Mouse (Mus musculus): ENCODE results near the gene Ap1m2.

The Ap1m2 gene

DNA sequence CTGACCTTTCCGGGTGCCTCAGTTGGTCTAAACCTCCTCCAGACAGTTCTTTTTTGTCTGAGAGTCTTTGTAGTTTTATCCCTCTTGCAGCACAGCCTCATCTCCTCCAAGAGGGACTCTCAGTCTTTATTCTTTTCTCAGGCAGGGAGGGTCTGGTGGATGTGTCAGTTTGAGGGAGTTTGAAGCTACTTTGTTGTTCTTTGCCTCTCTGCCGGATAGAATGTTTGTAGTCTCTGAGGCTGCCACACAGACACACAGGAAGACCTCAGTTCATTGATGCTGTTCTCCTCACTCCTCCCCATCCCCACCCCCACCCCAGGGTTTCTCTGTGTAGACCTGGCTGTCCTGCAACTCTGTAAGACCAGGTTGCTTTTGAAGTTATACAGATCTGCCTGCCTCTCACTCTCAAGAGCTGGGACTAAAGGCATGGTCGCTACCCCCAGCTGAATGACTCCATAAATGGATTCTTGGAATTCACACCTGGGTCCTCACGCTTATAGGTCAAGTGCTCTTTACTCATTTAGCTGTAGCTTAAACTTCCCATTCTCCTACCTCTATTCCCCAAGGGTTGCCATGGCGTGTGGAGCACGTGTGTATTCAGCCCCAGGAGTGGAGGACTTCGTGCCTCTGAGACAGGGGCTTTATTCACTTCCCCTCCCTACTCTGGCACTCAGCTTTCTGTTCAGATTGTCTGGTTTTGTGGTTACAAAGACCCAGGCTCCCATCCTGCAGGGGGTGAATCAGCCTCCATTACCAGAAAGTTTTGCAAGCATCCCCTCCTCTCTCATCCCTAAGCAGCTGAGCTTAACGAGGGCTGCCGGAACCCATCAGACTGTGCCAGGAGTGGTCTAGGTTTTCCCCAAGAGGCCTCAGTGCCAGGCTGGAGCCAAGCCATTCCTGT lies 20.3 kb upstream of the Ap1m2 start:
- ChIA-PET POLR2A (interaction anchor here in 3 of 4 experiments (0.5 to 2.1 kb wide), 15 partner anchors 10 to 681 kb away, joined by 3 to 13 read pairs (median 4); partner anchors contain the start of genes Cdkn2d (in 2 of the 3), Dnm2 (in 2 of the 3) and Pin1 (in 1 of the 3)), CTCF (interaction anchor here in 3 of 4 experiments (0.5 to 4.3 kb wide), 4 partner anchors 19 to 34 kb away, joined by 3 to 16 read pairs (median 8); partner anchors contain the start of gene Ap1m2 (in 1 of the 3))

DNA sequence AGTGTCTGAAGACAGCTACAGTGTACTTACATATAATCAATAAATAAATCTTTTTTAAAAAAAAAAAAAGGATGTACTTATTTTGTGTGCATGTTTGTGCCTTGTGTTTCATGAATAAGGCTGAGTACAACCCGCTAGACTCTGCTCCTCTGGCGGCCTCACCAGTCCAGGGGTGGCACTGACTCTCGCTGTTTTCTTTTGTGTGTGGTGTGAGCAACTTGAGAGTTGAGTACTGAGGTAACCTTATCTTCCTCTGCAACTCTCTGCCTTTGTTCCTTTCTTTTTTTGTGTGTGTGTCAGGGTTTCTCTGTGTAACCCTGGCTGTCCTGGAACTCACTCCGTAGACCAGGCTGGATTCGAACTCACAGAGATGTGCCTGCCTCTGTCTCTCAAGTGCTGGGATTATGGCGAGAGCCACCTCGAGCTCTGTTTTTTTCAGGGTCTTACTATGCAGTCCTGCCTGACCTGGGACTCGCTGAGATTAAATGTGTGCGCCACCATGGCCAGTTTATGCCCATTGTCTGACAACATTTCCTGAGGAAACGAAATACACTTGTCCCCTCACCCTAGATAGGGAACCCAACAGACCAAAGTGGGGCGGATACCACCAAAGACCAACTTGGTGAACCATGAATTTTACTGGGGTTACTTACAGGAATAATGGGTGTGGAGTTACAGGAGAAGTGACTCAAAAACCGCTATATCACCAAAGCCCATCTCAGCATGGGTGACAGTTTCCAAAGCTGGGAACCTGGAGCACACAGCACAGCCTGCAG lies 19.4 kb upstream of the Ap1m2 start:
- CTCF ChIA-PET = interaction anchor here (0.7 to 4.3 kb wide), 11 partner anchors 18 to 126 kb away, joined by 3 to 16 read pairs (median 7); partner anchors contain the start of gene Ap1m2 (in 1 of the 4)
- POLR2A ChIA-PET = interaction anchor here in 3 of 4 experiments (0.6 to 2.1 kb wide), 12 partner anchors 9 to 127 kb away, joined by 3 to 13 read pairs (median 4); partner anchors contain the start of genes Cdkn2d (in 1 of the 3), Dnm2 (in 1 of the 3) and Kri1 (in 1 of the 3)

GRCm38 (mm10) chr9:21329699-21330289 lies 17.7 kb upstream of the Ap1m2 start:
- POLR2A ChIA-PET = interaction anchor here in 3 of 4 experiments (0.7 to 1.9 kb wide), 20 partner anchors 9 to 394 kb away, joined by 3 to 9 read pairs (median 4); partner anchors contain the start of genes Slc44a2 (in 2 of the 3), Ap1m2 (in 1 of the 3), Cdkn2d (in 1 of the 3) and Kri1 (in 1 of the 3)

DNA sequence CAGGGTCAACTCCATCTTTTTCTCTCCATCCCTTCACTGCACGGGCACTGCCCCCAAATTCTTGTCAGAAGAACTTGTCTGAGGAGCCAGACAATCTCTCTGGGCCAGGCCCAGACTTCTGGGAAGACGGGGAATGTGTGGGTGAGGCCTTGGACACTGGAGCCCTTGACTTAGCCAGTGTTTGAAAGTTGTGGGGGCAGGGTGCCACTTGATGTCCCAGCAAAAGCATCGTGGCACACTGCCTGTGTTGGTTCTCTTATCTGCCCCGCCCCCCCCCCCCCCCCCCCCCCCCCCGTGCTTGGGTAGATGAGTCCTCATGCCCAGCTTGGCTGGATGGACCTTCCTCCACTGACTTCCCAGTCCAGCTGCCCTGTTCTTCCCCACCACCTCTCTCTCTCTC lies 16.9 kb upstream of the Ap1m2 start:
- CTCF ChIA-PET = interaction anchor here in 1 of 4 experiments (1.2 kb wide), 1 partner anchor 10 kb away, joined by 3 read pairs; no protein-coding TSS in a partner anchor
- POLR2A ChIA-PET = interaction anchor here in 3 of 4 experiments (0.6 to 1.8 kb wide), 5 partner anchors 8 to 48 kb away, joined by 3 to 9 read pairs (median 4); partner anchors contain the start of gene Slc44a2 (in 1 of the 3)

More at GRCm38 (mm10) chr9:21329699-21330289, 17.7 kb upstream of the Ap1m2 start:
- CTCF ChIA-PET = interaction anchor here (0.6 to 2.1 kb wide), 13 partner anchors 9 to 1074 kb away, joined by 3 to 13 read pairs (median 7); partner anchors contain the start of gene Ap1m2 (in 2 of the 4)

DNA sequence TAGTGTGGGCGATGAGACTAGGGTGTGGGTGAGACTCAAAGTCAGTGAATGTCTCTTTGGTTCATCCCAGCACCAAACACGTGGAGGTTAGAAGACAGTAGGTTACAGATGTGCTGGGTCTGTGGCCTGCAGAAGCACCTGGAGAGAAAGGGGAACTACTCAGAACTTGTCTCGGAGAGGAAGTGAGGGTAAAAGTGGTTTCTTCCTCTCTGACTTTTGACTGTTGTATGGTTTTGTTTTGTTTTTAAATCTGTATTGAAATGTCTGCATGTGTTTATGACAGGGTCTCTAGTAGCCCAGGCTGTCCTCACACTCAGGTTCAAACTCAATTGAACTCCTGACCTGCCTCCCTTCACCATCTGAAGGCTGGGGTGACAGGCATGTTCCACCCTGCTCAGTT lies 15.9 kb upstream of the Ap1m2 start:
- CTCF ChIA-PET = no interaction called here
- POLR2A ChIA-PET = interaction anchor here in 3 of 4 experiments (0.6 to 1.8 kb wide), 3 partner anchors 10 to 772 kb away, joined by 3 to 6 read pairs (median 4); no protein-coding TSS in a partner anchor

- CTCF ChIA-PET = no interaction called here
- POLR2A ChIA-PET = interaction anchor here in 3 of 4 experiments (0.6 to 1.8 kb wide), 3 partner anchors 10 to 772 kb away, joined by 3 to 6 read pairs (median 4); no protein-coding TSS in a partner anchor
Observed at GRCm38 (mm10) chr9:21327569-21327968, 15.4 kb upstream of the Ap1m2 start.

DNA sequence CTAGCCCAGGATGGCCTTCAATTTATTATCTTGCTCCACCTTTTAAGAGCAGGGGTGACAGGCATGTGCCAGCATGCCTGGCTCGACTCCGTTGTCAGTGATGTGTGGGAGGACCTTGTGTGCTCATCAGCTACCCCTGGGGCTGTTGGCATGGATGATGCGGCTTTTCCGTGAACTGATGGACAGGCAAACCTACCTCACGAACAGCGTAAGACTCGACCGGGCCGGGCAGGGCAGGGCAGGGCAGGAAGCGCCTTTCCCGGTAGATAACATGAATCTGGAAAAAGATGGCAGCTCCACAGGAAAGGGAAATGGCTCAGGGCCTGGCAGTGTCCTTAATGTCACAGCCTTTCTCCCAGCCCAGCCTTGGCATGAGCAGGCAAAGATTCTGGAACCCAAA lies 12.1 kb upstream of the Ap1m2 start:
- CTCF ChIA-PET = interaction anchor here in 2 of 4 experiments (1.0 to 1.2 kb wide), 2 partner anchors 33 kb away, joined by 3 to 6 read pairs; no protein-coding TSS in a partner anchor
- POLR2A ChIA-PET = interaction anchor here in 1 of 4 experiments (0.7 to 1.8 kb wide), 6 partner anchors 11 to 400 kb away, joined by 3 to 7 read pairs (median 4); partner anchors contain the start of gene Cdkn2d

- CTCF ChIA-PET = interaction anchor here (0.6 to 1.2 kb wide), 12 partner anchors 10 to 437 kb away, joined by 3 to 13 read pairs (median 4); partner anchors contain the start of genes Cdkn2d (in 1 of the 4) and Spc24 (in 1 of the 4)
- POLR2A ChIA-PET = interaction anchor here in 2 of 4 experiments (0.6 to 3.2 kb wide), 9 partner anchors 9 to 133 kb away, joined by 3 to 13 read pairs (median 6); partner anchors contain the start of gene Cdkn2d (in 2 of the 2)
Observed at GRCm38 (mm10) chr9:21322917-21323297, 10.8 kb upstream of the Ap1m2 start.

- ChIA-PET POLR2A (interaction anchor here in 2 of 4 experiments (1.1 to 3.2 kb wide), 10 partner anchors 10 to 140 kb away, joined by 3 to 13 read pairs (median 6); partner anchors contain the start of genes Cdkn2d (in 2 of the 2) and Kri1 (in 1 of the 2)), CTCF (interaction anchor here in 3 of 4 experiments (0.6 to 1.9 kb wide), 4 partner anchors 31 to 224 kb away, joined by 4 to 6 read pairs (median 6); partner anchors contain the start of gene Cdkn2d (in 1 of the 3))
Observed at GRCm38 (mm10) chr9:21322211-21322916, 10.2 kb upstream of the Ap1m2 start.

- ChIA-PET CTCF (interaction anchor here in 2 of 4 experiments (0.7 to 1.9 kb wide), 7 partner anchors 9 to 313 kb away, joined by 3 to 13 read pairs (median 5); partner anchors contain the start of gene Cdkn2d (in 1 of the 2)), POLR2A (interaction anchor here in 3 of 4 experiments (0.8 to 3.2 kb wide), 22 partner anchors 8 to 230 kb away, joined by 3 to 13 read pairs (median 4); partner anchors contain the start of genes Cdkn2d (in 3 of the 3), Ap1m2 (in 1 of the 3), Atg4d (in 1 of the 3) and Gm38431 (in 1 of the 3))
Observed at GRCm38 (mm10) chr9:21321513-21321835, 9.3 kb upstream of the Ap1m2 start.

GRCm38 (mm10) chr9:21320619-21321512 lies 8.7 kb upstream of the Ap1m2 start, which contains the start of gene Slc44a2:
TSS of gene Slc44a2 (plus strand) at chr9:21320698.
- POLR2A ChIA-PET = interaction anchor here in 3 of 4 experiments (0.5 to 3.2 kb wide), 28 partner anchors 9 to 443 kb away, joined by 3 to 13 read pairs (median 4); partner anchors contain the start of genes Cdkn2d (in 3 of the 3), Ap1m2 (in 1 of the 3), Atg4d (in 1 of the 3) and Gm38431 (in 1 of the 3)
- CTCF ChIA-PET = interaction anchor here (0.5 to 1.9 kb wide), 12 partner anchors 8 to 313 kb away, joined by 3 to 13 read pairs (median 4); partner anchors contain the start of gene Cdkn2d (in 1 of the 4)

DNA sequence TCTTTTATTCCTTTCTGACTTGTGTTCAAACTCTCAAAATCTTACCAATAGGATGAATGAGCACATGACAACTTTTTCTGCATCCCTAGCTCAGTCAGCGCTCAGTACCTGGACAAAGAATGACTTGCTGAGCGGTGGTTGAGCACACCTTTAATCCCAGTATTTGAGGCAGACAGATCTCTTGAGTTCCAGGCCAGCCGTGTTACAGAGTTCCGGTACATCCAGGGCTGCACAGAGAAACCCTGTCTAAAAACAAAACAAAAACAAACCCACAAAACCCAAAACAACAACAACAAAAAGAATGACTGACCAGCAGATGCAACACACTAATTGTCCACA lies 8.1 kb upstream of the Ap1m2 start:
- CTCF ChIA-PET = interaction anchor here (0.5 to 1.7 kb wide), 8 partner anchors 13 to 169 kb away, joined by 3 to 13 read pairs (median 4); no protein-coding TSS in a partner anchor
- POLR2A ChIA-PET = interaction anchor here in 3 of 4 experiments (0.5 to 2.8 kb wide), 15 partner anchors 9 to 442 kb away, joined by 3 to 13 read pairs (median 5); partner anchors contain the start of genes Ap1m2 (in 1 of the 3), Cdkn2d (in 1 of the 3), Kri1 (in 1 of the 3) and Tmed1 (in 1 of the 3)

GRCm38 (mm10) chr9:21319503-21319902 lies 7.4 kb upstream of the Ap1m2 start:
- ChIA-PET CTCF (interaction anchor here in 1 of 4 experiments (0.6 to 1.7 kb wide), 2 partner anchors 14 to 37 kb away, joined by 3 to 13 read pairs; no protein-coding TSS in a partner anchor), POLR2A (interaction anchor here in 3 of 4 experiments (0.7 to 2.8 kb wide), 7 partner anchors 8 to 441 kb away, joined by 3 to 13 read pairs (median 5); partner anchors contain the start of genes Ap1m2 (in 1 of the 3) and Cdkn2d (in 1 of the 3))

DNA sequence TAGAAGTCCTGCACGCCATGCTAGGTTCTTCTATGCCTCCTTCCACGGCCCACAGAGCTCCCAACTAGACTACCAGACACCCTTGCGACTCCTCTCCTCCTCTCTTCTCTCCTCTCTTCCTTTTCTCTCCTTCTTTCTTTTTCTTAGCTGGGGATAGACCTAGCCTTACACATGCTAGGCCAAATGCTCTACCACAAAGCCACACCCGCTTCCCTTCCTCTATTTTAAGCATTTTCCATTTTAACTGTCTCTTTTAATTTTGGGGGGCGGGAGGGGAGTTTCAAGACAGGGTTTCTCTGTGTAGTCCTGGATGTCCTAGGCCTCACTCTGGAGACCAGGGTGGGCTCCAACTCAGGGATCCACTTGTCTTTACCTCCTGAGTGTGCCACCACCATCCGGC lies 6.7 kb upstream of the Ap1m2 start:
- POLR2A ChIA-PET = interaction anchor here in 2 of 4 experiments (0.5 to 1.1 kb wide), 4 partner anchors 16 to 281 kb away, joined by 3 to 6 read pairs (median 6); no protein-coding TSS in a partner anchor
- CTCF ChIA-PET = interaction anchor here in 3 of 4 experiments (0.5 to 0.8 kb wide), 5 partner anchors 9 to 623 kb away, joined by 3 to 6 read pairs (median 6); no protein-coding TSS in a partner anchor
